Mouse (Mus musculus) C2C12 (cell line): ENCODE data around the gene Xylt1.

Experiments
- CTCF ChIP-seq: IDR thresholded peaks from one replicate; pipeline ENCODE4 v1.5.1; 2011; ENCODE audit not compliant: control insufficient read depth, insufficient read depth, insufficient read length
- MYOD1 ChIP-seq: IDR thresholded peaks from one replicate; pipeline ENCODE4 v1.6.1; 2011; ENCODE audit warnings: low read depth; ENCODE audit not compliant: control insufficient read depth, insufficient read length
- MYOG ChIP-seq: IDR thresholded peaks from one replicate; pipeline ENCODE4 v1.6.1; 2011; ENCODE audit not compliant: control insufficient read depth, insufficient read length; ENCODE audit errors: extremely low read depth

DNA sequence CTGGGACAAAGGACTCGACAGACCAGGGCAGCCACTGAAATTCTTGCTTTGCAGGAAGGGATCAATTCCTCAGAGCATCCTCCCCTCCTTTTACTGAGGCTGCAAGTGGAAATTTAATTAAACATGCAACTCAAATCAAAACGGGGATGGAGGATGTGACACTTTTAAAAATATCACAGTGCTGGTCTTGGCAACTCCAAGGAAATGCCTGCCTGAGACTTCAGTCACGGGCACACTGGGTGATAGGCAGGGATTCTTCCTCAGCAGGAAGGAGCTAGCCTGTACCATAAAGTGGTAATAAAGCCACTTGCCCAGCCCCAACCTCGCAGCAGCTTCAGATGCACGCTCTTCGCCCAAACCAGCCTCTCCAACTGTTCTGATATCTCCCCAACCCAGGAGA is 339.6 kb downstream of the Xylt1 start:
- no peak for TF ChIP-seq CTCF
- TF ChIP-seq MYOG = no peak
- TF ChIP-seq MYOD1 = no peak
